Mouse (Mus musculus): Measurements from ENCODE around the gene Kl.

Kl gene

DNA sequence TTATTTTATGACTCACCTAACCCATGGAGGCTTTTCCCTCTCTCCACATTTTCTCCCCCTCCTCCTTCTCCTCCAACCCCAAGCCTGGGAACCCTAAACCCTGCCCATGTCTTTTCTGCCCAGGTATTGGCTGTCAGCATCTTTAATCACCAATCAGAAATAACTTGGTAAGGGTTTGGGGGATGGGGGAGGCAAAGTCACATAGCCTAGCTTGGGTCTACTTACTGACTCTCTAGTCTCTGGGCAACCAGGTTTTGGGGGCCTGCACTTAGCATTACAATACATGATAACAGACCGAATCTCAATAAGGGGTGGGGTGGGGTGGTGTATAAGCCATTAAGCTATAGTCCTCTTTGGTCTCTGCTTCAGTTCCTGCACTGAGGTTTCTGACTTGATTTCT lies 10.3 kb downstream of the Kl start:
- DNase-seq (ENCODE audit: low read depth), result no peak

DNA sequence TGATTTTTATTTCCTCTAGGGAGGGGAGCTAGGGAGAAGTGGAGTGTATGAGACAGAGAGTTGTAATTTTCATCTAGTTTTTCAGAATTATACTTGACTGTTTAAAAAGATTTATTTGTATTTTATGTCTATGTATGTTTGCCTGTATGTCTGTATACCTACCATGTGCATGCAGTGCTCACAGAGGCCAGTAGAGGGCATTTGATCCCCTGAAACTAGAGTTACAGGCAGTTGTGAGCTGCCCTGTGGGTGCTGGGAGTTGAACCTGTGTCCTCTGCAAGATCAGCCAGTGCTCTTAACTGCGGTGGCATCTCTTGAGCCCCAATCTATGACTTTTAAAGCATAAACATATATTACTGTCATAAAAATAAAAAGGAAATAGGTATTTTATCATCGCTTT lies 15.5 kb downstream of the Kl start:
- no peak for DNase-seq (ENCODE audit: low read depth)

DNA sequence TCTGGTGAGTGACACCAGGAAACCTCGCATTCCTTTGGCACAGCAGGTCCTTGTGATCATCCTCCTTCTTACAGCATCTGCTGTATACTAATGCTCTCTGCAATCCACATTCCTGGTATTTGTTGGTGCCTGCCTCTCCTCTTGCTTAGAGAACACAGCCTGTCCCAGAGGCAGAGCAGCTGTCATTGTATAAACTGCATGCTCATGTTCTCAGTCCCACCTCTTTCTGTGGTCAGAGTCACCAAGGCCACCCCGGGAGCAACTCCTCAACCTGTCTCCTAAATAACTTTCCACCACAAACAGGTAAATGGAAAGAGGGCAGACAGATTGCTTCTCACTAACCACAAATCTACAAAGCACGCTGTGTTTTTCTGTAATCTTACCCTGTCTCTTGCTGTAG lies 18.1 kb downstream of the Kl start:
- DNase-seq (ENCODE audit: low read depth), result no peak

DNA sequence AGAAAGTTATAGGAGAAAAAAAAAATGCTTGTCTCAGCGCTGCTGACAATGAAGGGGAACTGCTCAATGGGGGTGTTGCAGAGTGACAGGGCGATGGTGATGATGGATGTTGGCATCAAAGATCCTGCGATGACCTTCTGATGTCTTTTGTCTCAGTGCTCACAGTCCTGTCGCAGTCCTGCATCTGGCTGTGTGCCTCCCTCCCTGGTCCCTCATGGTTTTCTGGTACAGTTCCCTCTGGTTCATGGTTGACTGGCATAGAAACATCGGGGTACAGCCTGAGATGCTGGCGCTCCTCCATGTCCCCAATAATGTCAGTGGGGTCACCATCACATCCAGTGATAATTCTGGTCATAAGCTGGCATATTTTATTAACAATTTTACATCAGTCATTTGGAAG lies 18.7 kb downstream of the Kl start:
- DNase-seq (ENCODE audit: low read depth), result no peak

DNA sequence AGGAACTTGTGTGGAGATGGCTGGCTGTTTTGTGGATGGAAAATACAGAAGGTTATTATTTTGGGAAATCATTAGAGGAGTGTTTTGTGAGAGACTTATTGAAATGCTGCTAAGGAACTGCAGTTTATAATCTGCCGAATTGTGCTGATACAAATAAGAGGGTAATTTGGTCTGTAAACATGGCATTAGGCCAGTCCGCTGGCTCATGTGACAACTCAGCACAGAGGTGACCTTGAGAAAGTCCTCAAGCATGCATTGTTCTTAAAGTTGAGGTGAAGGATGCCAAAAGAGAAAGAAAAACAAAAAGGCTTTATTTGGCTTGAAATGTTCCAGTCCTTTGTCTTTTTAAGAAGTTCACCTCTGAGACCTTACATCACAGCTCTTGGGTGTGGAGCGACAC lies 21.8 kb downstream of the Kl start:
- DNase-seq (ENCODE audit: low read depth), result no peak

DNA sequence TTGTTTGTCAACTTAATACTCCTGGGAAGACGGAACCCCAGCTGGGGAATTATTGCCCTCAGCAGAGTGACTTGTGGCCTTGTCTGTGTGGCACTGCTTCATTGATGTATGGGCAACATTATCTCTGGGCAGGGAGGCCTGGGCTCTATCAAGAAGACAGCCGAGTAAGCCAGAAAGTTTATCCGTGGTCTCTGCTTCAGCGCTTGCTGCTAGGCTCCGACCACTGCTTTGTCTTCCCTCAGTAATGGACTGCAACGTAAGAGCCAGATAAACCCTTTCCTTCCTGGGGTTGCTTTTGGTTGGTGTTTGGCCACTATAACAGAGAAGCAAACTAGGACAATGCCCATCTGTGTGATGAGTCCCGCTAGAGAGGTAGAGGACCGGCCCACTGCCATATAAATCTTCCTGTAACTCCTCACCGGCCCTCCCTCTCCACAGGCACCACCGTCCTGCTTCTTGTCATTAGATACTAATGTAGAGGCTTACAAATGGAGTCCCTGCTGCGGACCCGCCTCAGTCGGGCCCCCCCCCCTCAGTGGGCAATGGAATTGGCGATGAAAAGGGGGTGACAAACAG lies 25.1 kb downstream of the Kl start:
- no peak for DNase-seq (ENCODE audit: low read depth)

DNA sequence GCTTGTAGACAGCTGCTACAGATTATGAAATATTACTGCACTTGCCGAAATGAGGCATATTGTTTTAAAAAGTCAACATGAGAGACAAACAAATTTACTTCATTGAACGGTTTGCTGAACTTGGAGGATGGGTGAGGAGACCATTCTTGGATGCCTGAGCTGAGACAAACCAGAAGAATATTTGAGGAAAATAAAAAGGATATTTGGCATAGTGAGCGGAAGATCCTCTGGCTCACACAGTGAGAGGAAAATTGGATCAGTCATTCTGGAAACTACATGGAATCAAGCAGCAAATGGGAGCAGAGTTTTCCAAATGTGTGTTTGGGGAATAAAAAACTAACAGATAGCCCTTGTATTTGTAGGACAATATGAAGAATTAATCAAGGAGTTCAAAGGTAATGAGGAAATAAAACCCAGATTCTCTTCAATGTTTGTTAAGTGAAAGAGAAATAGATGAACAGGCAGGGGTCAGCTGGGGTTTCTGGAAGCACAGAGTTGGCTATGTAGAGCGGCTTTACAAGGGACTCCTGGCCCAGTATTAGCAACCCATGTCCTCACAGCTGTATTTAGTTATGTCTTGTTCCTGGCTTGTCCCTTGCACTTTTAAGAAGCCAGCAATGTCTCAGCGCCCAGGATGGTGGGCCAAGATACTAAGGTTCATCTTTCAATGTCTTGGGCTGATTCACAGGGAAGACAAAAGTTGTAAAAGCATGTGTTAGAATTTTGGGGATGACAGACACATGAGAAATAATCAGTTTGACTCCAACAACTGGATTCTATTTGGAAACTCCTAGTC lies 27.1 kb downstream of the Kl start:
- DNase-seq (ENCODE audit: low read depth), result no peak

DNA sequence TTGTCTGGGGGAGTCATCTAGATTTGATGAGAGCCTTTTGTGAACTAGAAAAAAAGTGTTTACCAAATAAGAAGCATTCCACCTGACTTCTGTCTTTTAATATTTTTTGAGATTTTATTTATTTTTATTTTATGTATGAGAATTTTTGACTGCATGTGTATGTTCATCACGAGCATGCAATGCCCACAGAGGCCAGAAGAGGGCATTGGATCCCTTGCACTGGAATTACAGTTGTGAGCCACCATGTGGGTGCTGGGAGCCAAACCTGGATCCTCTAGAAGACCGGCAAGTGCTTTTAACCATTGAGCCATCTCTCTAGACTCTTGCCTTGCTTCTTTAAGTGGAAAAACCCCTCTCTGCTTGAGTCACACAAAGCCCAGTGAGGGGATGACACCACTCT lies 29.7 kb downstream of the Kl start:
- no peak for DNase-seq (ENCODE audit: low read depth)

DNA sequence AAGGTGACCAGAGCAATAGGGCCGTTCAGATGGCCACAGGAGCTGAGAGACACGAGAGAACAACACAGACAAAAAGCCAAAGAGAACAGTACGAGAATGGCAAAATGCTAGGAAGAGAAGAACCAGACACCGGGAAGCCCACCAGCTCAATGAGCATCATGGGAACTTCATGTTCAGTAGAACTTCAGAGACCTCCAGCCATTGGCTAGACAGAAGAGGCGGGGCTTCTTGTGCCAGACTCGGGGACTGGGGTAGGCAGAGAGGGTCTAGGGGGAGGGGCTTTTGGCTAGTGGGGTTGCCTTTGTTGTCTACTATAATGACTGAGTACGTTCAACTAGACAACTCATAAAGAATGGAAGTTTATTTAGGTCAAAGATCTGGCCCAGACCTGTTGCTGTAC lies 41.7 kb downstream of the Kl start:
- DNase-seq (ENCODE audit: low read depth), result no peak

DNA sequence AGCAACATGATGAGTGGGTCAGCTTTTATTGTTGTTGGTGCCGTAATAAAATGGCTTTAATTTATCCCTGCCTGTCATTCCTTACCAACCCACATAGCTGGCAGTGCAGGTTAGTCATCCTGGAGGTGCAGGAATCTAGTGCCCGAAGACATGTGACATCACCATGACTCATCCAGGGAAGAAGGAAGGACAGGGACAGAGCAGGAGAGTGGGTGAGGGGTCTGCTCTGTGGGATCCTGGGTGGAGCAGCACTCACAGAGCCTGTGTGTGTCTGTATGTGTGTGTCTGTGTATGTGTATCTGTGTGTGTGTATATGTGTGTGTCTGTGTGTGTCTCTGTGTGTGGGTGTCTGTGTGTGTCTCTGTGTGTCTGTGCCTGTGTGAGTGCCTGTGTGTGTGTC lies 44.2 kb downstream of the Kl start:
- no peak for DNase-seq (ENCODE audit: low read depth)

DNA sequence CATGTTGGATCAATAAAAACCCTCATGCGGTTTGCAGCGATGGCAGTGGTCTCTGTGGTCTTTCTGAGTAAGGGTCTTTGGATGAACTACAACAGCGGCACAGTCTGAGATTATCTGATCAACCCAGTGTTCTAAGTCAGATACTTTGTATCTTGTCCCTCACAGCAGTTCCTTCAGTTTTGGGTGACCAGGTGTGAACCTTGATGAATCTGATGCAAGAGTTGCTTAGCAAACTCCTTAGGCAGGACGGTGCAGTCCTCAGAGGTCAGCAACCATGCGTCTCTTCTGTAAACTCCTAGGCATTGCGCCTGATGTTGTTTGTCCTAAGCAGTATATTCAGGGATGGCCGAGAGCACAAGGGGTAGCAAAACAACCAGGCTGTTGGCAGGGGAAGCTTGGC lies 48.7 kb downstream of the Kl start:
- DNase-seq (ENCODE audit: low read depth), result no peak

DNA sequence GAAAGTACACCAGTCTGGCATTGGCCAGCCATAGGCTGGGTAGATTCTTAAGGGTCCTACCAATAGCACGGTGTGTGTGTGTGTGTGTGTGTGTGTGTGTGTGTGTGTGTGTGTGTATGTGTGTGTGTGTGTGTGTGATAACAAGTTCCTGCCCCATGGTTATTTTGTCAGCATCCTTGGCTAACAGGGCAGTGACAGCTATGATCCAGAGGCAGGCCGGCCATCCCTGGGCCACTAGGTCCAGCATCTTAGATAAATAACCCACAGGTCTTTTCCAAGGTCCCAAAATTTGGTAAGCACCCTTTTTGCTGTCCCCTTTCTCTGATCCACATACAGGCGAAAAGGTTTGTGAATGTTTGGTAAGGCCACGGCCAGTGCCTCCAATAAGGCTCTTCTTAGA lies 49.6 kb downstream of the Kl start:
- no peak for DNase-seq (ENCODE audit: low read depth)

DNA sequence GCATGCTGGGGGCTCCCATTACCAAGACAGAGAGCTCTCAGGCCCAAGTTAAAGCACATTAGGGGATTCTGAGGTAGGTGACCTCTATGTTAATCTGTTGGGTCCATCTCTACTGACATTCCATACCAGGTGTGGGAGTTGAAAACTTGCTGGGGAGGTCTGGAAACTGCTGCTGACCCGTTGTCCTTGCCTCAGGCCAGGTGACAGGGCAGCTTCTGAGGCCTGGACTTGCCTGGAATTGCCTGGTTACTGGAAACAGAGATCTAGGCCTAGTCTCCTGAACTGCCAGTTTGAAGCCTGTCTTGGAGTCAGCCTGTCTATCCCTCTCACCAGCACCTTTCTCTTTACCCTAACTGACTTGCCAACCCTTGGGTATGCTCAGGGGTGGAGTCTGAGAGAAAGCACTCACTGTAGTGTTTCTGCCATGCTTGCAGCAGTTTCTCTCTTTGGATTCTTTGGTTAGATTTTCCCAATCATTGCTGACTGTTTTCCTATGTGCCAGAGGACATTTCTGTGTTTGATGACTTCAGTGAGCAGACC lies 51.9 kb downstream of the Kl start:
- DNase-seq (ENCODE audit: low read depth), result no peak

DNA sequence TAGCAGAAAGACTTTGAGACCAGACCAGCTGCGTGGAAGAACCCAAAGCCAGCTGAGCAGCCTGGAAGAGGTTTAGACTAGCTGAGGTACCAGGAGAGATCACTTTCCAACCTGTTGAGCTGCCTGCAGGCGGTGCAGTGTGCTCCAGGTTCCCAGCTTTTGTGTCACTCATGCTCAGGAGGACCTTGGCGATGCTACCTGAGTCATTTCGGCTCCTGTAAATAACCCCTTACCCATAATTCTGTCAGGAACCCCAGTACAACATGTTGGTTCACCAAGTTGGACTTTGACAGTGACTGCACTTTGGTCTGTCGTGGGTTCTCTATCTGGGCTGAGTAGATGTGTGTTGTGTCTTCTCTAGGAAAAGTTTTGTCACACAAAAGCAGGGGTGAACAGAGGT lies 66.0 kb downstream of the Kl start:
- no peak for DNase-seq (ENCODE audit: low read depth)

DNA sequence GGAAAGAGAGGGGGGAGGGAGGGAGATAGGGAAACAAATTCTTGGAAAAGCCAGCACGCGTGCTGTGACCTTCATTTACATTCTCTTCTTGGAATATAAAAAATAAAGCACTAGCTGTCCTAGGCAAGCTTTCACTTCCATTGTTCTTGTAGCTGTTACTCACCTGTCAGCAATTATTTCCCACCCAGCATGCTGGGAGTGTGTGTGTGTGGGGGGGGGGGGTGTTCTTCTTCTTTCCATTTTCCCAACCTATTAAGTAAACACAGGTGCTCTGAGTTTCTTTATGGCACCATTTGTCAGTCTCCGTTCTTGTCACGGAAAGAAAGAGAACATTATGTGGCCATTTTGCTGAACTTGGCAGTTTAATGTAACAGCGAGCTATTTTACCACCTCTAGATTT lies 66.6 kb downstream of the Kl start:
- no peak for DNase-seq (ENCODE audit: low read depth)

DNA sequence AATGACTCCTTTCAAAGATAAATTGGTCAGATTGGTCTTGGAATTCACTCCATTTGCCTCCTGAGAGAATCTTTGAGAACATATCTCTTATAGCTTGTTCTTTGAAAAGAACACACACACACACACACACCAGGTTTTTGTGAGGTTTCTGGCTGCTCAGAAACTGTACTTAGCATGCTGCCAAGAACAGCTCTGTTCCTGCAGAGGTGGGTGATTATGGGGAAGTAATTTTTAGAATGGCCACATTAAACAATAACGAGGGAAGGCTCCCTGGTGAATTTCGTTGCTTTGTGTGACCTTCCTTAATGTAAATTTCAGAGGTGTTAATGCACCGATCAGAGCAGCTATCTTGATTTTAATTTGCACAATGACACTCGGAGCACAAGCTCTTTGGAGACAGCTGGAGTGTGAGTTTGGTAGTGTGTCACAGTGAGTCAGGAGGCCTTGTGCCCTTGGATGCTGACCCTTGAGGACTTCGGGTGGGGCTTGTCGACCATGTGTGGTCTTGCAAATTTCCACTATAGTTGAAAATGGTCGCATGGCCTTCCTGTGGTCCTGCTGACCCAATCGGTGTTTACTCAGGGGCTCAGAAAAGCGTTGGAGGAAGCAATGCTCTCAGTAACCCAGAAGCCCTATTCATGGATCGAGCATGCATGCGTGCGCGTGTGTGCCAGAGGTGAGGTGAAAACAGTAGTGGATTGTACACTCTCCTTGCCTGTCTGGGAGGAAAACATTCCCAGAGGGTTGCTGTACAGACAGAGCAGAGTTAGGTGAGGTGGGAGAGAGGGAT lies 67.8 kb downstream of the Kl start:
- DNase-seq (ENCODE audit: low read depth), result no peak

DNA sequence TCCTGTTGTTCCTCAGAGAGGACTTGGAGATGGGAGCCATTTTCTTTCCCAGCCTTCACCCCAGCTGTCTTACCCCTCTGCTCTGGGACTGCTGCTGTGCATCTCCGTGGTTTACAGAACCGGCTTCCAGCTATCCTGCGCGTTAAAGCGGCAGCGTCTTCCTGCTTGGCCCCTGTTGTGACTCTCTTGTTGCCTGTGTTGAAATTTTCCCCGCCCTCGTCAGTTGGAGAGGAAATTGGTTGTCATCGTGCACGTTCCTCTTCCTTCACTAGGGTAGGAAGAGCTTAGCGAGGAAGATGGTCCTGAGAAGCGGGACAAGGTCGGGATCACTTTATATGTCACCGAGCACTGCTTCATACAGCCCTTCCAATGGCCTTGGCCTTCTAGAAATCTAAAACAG lies 68.4 kb downstream of the Kl start:
- no peak for DNase-seq (ENCODE audit: low read depth)

DNA sequence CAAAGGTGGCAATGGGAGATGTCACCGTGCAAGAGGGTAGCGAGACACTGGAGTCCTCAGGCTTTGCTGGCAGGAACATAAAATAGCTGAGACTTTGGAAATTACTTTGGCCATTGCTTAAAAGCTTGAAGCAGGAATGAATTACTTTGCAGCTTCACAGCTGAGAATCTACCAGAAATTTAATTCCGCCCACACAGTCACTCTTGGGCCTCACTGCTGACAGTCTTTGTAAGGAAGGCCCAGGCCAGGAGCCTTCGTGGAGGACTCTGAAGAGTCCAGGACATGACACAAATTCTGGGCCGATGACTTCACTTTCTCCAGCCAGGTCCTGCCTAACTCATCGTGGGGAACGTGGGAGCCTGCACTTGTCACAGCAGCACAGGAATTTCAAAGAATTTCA lies 69.6 kb downstream of the Kl start:
- no peak for DNase-seq (ENCODE audit: low read depth)

DNA sequence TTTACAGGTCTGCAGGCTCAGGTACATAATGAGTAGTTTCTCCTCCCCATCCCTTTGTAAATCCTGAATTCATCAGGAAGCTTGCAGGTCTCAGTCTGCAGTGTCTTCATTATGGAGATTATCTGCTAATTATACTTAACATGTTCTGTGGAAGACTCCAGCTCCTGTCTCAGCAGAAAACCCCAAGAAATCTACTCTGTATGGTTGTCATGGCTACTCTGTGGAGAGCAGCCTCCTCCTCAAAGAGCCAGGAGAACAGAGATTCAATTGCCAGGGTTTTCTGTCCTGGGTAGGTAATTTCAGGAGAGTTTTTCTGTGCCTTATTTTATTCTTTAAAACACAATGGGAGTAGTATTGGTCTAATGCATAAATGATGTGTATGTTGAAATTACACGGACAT lies 70.5 kb downstream of the Kl start:
- no peak for DNase-seq (ENCODE audit: low read depth)

DNA sequence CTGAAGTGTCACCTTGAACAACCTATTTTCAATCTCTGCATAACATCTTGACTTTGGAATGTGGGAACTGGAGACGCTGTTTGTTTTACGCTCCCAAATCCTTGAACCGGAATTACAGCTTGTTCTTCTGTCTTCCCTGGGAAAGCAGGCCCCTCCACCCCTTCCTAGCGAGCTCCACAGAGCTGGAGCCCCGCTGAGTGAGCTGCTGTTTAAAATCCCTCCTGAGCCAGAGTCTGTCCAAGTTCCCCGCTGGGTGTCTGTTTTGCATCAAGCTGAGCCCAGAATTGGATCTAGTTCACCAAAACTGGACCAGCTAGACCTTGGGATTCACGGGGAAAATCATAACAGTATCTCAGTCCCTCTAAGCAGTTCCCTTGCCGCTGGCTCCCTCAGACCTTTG lies 71.1 kb downstream of the Kl start:
- DNase-seq (ENCODE audit: low read depth), result no peak

DNA sequence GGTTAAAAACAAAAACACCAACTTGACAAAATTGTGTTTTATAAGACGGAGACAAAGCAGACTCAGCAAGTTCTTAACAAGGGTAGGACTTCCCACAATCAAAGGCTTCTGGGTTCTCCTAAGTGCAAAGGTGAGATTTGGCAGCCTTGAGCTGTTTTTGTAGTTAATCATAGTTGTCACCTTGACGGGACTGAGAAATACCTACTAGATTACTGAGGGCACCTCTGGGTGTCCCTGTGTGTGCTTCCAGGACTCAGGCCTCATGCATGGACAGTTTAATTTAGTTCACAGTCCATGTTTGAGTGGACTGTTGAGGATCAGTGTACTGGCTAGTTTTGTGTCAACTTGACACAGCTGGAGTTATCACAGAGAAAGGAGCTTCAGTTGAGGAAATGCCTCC lies 72.1 kb downstream of the Kl start:
- no peak for DNase-seq (ENCODE audit: low read depth)

DNA sequence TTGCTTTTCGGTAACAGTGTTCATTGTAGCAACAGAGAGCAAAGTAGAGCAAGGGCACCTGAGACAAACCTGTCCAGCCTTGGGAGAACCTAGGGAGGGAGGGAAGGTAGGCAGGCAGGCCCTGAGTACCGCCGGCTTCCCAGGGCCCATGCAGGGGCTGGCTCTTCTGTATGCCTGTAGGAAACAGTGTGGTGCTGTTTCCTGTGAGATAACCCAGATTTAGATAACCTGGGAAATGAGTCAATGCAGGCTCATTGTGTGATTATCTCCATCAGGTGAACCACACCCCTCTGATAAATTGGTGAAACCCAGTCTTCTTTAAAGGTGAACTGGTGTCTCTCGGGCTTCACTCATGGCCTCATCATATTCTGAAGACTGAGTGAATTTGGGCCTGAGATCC lies 73.7 kb downstream of the Kl start:
- DNase-seq (ENCODE audit: low read depth), result no peak

DNA sequence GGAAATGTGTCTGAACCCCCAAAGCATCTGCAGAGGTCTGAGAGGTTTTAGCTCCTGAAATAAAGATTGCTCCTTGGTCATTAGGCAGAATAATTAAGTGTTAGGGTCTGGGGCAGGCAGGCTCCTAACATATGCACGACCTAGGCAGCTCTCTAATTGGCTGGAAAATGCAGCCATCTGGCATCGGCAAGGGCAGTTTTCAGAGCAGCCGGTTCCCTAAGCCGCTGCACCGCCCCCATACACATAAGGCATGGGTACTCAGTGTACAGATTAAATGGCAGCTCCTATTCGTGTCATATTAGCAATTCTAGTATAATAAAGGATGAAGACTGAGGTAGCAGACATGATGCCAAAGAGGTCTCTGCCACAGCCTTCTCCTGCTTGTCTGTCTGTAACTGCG lies 74.8 kb downstream of the Kl start:
- no peak for DNase-seq (ENCODE audit: low read depth)

Data from naive thymus-derived CD4-positive, alpha-beta T cell, adult 2 months (primary cell).